Mouse (Mus musculus) lung, embryonic 14.5 days (tissue): ENCODE data around the gene Cox7a2. TPM values are rescaled to one million over a fixed set of nuclear protein-coding genes. Genes with fewer than 3 reads are reported as not detected.

Experiments
- ATAC-seq: fragments of 200-750 bp; cut with Nextera tagmentation; 2 replicates; pipeline ENCODE4 v1.8.0; 2017; ENCODE audit warnings: mild to moderate bottlenecking, moderate TSS enrichment, moderate library complexity; ENCODE audit not compliant: insufficient read depth
- DNase-seq: peaks from one replicate; pipeline ENCODE4 v3.0.0-alpha.2; 2015
- H3K27ac ChIP-seq: fragments of 300-500 bp; sonication (generic); 2 replicates; pipeline ENCODE4 v1.5.1; 2014; ENCODE audit warnings: low read depth, mild to moderate bottlenecking, moderate library complexity
- H3K27me3 ChIP-seq: fragments of 300-500 bp; sonication (generic); 2 replicates; pipeline ENCODE4 v1.6.1; 2014; ENCODE audit warnings: low read length, control low read depth; ENCODE audit not compliant: insufficient read depth
- H3K36me3 ChIP-seq: fragments of 300-500 bp; sonication (generic); 2 replicates; pipeline ENCODE4 v1.6.1; 2014; ENCODE audit warnings: control low read depth; ENCODE audit not compliant: insufficient read depth
- H3K4me1 ChIP-seq: fragments of 300-500 bp; sonication (generic); 2 replicates; pipeline ENCODE4 v1.6.1; 2014; ENCODE audit warnings: antibody characterized with exemption, control low read depth; ENCODE audit not compliant: insufficient read depth
- H3K4me2 ChIP-seq: fragments of 300-500 bp; sonication (generic); 2 replicates; pipeline ENCODE4 v1.6.1; 2014; ENCODE audit warnings: mild to moderate bottlenecking
- H3K4me3 ChIP-seq: fragments of 300-500 bp; sonication (generic); 2 replicates; pipeline ENCODE4 v1.5.1; 2014; ENCODE audit warnings: low read depth, low read length
- H3K9ac ChIP-seq: fragments of 300-500 bp; sonication (generic); 2 replicates; pipeline ENCODE4 v1.6.1; 2014
- H3K9me3 ChIP-seq: fragments of 300-500 bp; sonication (generic); 2 replicates; pipeline ENCODE4 v1.6.1; 2016; ENCODE audit warnings: low read depth, low read length, control low read depth
- CTCF ChIP-seq: IDR thresholded peaks from 2 replicates; pipeline ENCODE4 v1.5.1; 2016; ENCODE audit warnings: antibody characterized with exemption, low read depth
- WGBS: fragments of 180-500 bp; shearing (Covaris S2); extraction: QIAGEN DNeasy Blood & Tissue Kit; methylation state at CpG from one replicate; pipeline ENCODE4 v1.1.7; 2014; 5-methylcytosine and 5-hydroxymethylcytosine counted together
- polyA plus RNA-seq: library from polyadenylated mRNA; unstranded; fragments of >200 nt; fragmentation: Nextera tagmentation; extraction: Ambion mirVana; gene quantifications from 2 replicates; pipeline ENCODE4 v1.2.1, GENCODE M21; 2014

The Cox7a2 gene
- polyA plus RNA-seq, 1 experiment from 2014 or later: 650 TPM

GRCm38 (mm10) chr9:79766991-79767545 lies 7.4 kb upstream of the Cox7a2 start:
- peaks cover 18% of the 10 kb centered on the region; the same call in 1 of the 2 replicates for H3K36me3 ChIP-seq
- H3K27ac ChIP-seq: no peak overlapping the region
- H3K4me2 ChIP-seq: no peak overlapping the region
- H3K9ac ChIP-seq: no peak overlapping the region
- DNase-seq: no peak
- H3K4me3 ChIP-seq: no peak overlapping the region
- H3K9me3 ChIP-seq: no peaks in the 10 kb centered on the region
- 87% methylated on average over 5 of the region's 5 CpGs for WGBS
- H3K4me1 ChIP-seq: no peaks in the 10 kb centered on the region
- no peak for ATAC-seq
- no peak for TF ChIP-seq CTCF
- no peaks in the 10 kb centered on the region for H3K27me3 ChIP-seq

- H3K27me3 ChIP-seq: no peaks in the 10 kb centered on the region
- ATAC-seq (peak; percentile 45; the same call in 1 of the 2 replicates), DNase-seq (peak; percentile 23)
- 62% methylated on average over 4 of the region's 4 CpGs for WGBS
- TF ChIP-seq CTCF: no peak
- H3K4me1 ChIP-seq: no peaks in the 10 kb centered on the region
- no peaks in the 10 kb centered on the region for H3K9me3 ChIP-seq
- no peak overlapping the region for H3K4me3 ChIP-seq
- H3K4me2 ChIP-seq: no peak overlapping the region
- H3K36me3 ChIP-seq: peaks cover 6% of the 10 kb centered on the region; the same call in 1 of the 2 replicates
- H3K9ac ChIP-seq: no peak overlapping the region
- peak overlapping the region; percentile 38; the same call in 1 of the 2 replicates for H3K27ac ChIP-seq
These were observed 5.7 kb upstream of the Cox7a2 start for GRCm38 (mm10) chr9:79765329-79765728.

GRCm38 (mm10) chr9:79762519-79762918 lies 2.8 kb upstream of the Cox7a2 start:
- WGBS: 74% methylated on average over 6 of the region's 6 CpGs
- ATAC-seq (no peak), DNase-seq (no peak)
- Histone ChIP-seq H3K4me3 (no peak overlapping the region), H3K4me1 (0 out of 2 replicates have a peak, but pooled peaks cover 3% of the 10 kb centered on the region), H3K4me2 (no peak overlapping the region), H3K9ac (no peak overlapping the region), H3K36me3 (peaks cover 5% of the 10 kb centered on the region), H3K27me3 (no peaks in the 10 kb centered on the region), H3K27ac (no peak overlapping the region), H3K9me3 (no peaks in the 10 kb centered on the region)
- TF ChIP-seq CTCF: no peak

- H3K9me3 ChIP-seq: no peaks in the 10 kb centered on the region
- ATAC-seq: peak; percentile 39
- H3K36me3 ChIP-seq: peaks cover 26% of the 10 kb centered on the region
- H3K4me1 ChIP-seq: 0 out of 2 replicates have a peak, but pooled peaks cover 3% of the 10 kb centered on the region
- peak overlapping the region; percentile 84 for H3K4me2 ChIP-seq
- TF ChIP-seq CTCF: no peak
- H3K9ac ChIP-seq: peak overlapping the region; percentile 91
- peak; percentile 62 for DNase-seq
- H3K27me3 ChIP-seq: no peaks in the 10 kb centered on the region
- H3K27ac ChIP-seq: peak overlapping the region; percentile 95
- WGBS: 5% methylated on average over 14 of the region's 14 CpGs
- peak overlapping the region; percentile 84 for H3K4me3 ChIP-seq
These were observed 398 bp upstream of the Cox7a2 start for GRCm38 (mm10) chr9:79760076-79760475.

GRCm38 (mm10) chr9:79755311-79755710 lies 4.4 kb downstream of the Cox7a2 start:
- Histone ChIP-seq H3K4me2 (no peak overlapping the region), H3K9ac (no peak overlapping the region), H3K27me3 (no peaks in the 10 kb centered on the region), H3K27ac (no peak overlapping the region), H3K9me3 (no peaks in the 10 kb centered on the region), H3K36me3 (peaks cover 53% of the 10 kb centered on the region), H3K4me3 (no peak overlapping the region), H3K4me1 (0 out of 2 replicates have a peak, but pooled peaks cover 3% of the 10 kb centered on the region)
- no peak for ATAC-seq
- no peak for DNase-seq
- WGBS: 95% methylated on average over 4 of the region's 4 CpGs
- no peak for TF ChIP-seq CTCF

- no peaks in the 10 kb centered on the region for H3K4me1 ChIP-seq
- DNase-seq (no peak), ATAC-seq (no peak)
- no peak overlapping the region for H3K9ac ChIP-seq
- no peak for TF ChIP-seq CTCF
- peaks cover 43% of the 10 kb centered on the region for H3K36me3 ChIP-seq
- no peak overlapping the region for H3K4me2 ChIP-seq
- no peak overlapping the region for H3K27ac ChIP-seq
- H3K9me3 ChIP-seq: no peaks in the 10 kb centered on the region
- WGBS: 83% methylated on average over 8 of the region's 8 CpGs
- no peaks in the 10 kb centered on the region for H3K27me3 ChIP-seq
- no peak overlapping the region for H3K4me3 ChIP-seq
These were observed 7.8 kb downstream of the Cox7a2 start for GRCm38 (mm10) chr9:79751846-79752245.

- Histone ChIP-seq H3K27ac (no peak overlapping the region), H3K4me1 (no peaks in the 10 kb centered on the region), H3K9me3 (no peaks in the 10 kb centered on the region), H3K9ac (no peak overlapping the region), H3K4me3 (no peak overlapping the region), H3K4me2 (no peak overlapping the region), H3K27me3 (no peaks in the 10 kb centered on the region), H3K36me3 (peaks cover 32% of the 10 kb centered on the region)
- DNase-seq (no peak), ATAC-seq (no peak)
- 32% methylated on average over 7 of the region's 7 CpGs for WGBS
- TF ChIP-seq CTCF: no peak
These were observed 9.0 kb downstream of the Cox7a2 start for GRCm38 (mm10) chr9:79750709-79751108.
